Mouse (Mus musculus): ENCODE measurements around the gene Gm20816.
"Not testable (repeated sequence)": the region's sequence is repeated elsewhere in the genome, so short reads cannot be mapped to it uniquely, and the experiment has no call there.

The Gm20816 gene

GRCm38 (mm10) chrY:68537655-68538054 is at the start of gene Gm20816:
TSS of gene Gm20816 (plus strand) at chrY:68537955.
- not testable (repeated sequence) for DNase-seq (ENCODE audit: low read depth)

Measured in 416B (cell line).